Mouse (Mus musculus) neural tube, embryonic 15.5 days (tissue): ENCODE results near the gene Hdc. TPM values are rescaled to one million over a fixed set of nuclear protein-coding genes. Genes with fewer than 3 reads are reported as not detected.

Experiments
- ATAC-seq: fragments of 200-750 bp; cut with Nextera tagmentation; 2 replicates; pipeline ENCODE4 v1.8.0; 2017; ENCODE audit warnings: mild to moderate bottlenecking, moderate TSS enrichment, moderate library complexity; ENCODE audit not compliant: low FRiP score
- H3K27ac ChIP-seq: fragments of 300-500 bp; sonication (generic); replicated peaks from 2 replicates; pipeline ENCODE4 v1.5.1; 2015; ENCODE audit warnings: mild to moderate bottlenecking, inconsistent platforms
- H3K27me3 ChIP-seq: fragments of 300-500 bp; sonication (generic); replicated peaks from 2 replicates; pipeline ENCODE4 v1.6.1; 2015; ENCODE audit warnings: inconsistent platforms
- H3K36me3 ChIP-seq: fragments of 300-500 bp; sonication (generic); 2 replicates; pipeline ENCODE4 v1.6.1; 2015; ENCODE audit warnings: inconsistent platforms
- H3K4me1 ChIP-seq: fragments of 300-500 bp; sonication (generic); 2 replicates; pipeline ENCODE4 v1.6.1; 2015; ENCODE audit warnings: inconsistent platforms
- H3K4me2 ChIP-seq: fragments of 300-500 bp; sonication (generic); 2 replicates; pipeline ENCODE4 v1.6.1; 2015; ENCODE audit warnings: inconsistent platforms, mild to moderate bottlenecking, moderate library complexity
- H3K4me3 ChIP-seq: fragments of 300-500 bp; sonication (generic); replicated peaks from 2 replicates; pipeline ENCODE4 v1.5.1; 2015; ENCODE audit warnings: mild to moderate bottlenecking, inconsistent platforms
- H3K9ac ChIP-seq: fragments of 300-500 bp; sonication (generic); replicated peaks from 2 replicates; pipeline ENCODE4 v1.6.1; 2015; ENCODE audit warnings: mild to moderate bottlenecking, inconsistent platforms
- H3K9me3 ChIP-seq: fragments of 300-500 bp; sonication (generic); replicated peaks from 2 replicates; pipeline ENCODE4 v1.6.1; 2016; ENCODE audit warnings: inconsistent platforms
- WGBS: fragments of 180-500 bp; shearing (Covaris S2); methylation state at CpG from one replicate; pipeline ENCODE4 v1.1.7; 2015; ENCODE audit warnings: mixed read lengths; 5-methylcytosine and 5-hydroxymethylcytosine counted together
- polyA plus RNA-seq: library from polyadenylated mRNA; unstranded; fragments of >200 nt; fragmentation: Nextera tagmentation; extraction: Ambion mirVana; gene quantifications from 2 replicates; pipeline ENCODE4 v1.2.1, GENCODE M21; 2015

The Hdc gene
- polyA plus RNA-seq, 1 experiment from 2014 or later, result 1.3 TPM

DNA sequence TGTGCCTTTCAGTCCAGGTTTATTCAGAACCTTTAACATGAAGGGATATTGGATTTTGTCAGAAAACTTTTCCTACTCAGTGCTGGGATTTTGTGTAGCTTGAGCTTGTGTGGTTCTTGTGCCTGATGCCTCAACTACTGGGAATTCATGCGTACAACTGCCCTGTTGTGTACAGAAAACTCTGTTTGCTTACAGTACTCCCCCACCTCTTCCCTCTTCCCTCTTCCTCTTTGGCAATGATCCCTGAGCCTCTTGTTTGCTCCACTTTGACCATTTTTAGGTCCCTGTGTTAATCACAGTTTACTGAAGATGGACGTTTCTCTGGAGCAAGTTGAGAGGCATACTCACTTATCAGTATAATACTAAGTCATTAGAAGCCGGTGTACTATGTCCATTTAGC is 72.7 kb downstream of the Hdc start:
- WGBS, result 91% methylated on average over 3 of the region's 3 CpGs
- ATAC-seq, result no peak
- Histone ChIP-seq H3K4me2 (no peak overlapping the region), H3K4me3 (no peak overlapping the region), H3K27me3 (peaks cover 7% of the 10 kb centered on the region; the same call in 1 of the 2 replicates), H3K27ac (no peak overlapping the region), H3K4me1 (no peaks in the 10 kb centered on the region), H3K9ac (no peak overlapping the region), H3K9me3 (no peaks in the 10 kb centered on the region), H3K36me3 (no peaks in the 10 kb centered on the region)

DNA sequence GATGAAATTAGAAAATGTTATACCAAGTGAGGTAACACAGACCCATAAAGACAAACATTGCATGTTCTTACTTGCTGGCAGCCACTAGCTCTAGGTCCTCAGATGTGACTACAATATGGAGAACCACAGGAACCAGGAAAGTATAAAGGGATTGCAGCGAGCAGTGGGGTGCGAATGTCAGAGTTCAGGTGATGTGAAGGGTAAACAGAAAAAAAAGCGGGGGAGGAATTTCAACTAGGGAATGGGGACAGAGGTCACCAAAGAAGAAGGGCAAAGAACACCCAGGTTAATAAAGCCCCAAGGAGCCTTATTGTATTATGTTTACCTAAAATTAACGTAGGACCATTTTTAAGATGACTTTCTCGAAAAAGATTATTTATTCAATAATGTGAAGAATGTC is 73.8 kb downstream of the Hdc start:
- whole genome bisulfite sequencing, result 83% methylated on average over 5 of the region's 5 CpGs
- H3K27me3 ChIP-seq, result no peaks in the 10 kb centered on the region
- no peak overlapping the region for H3K27ac ChIP-seq
- no peak overlapping the region for H3K4me3 ChIP-seq
- no peaks in the 10 kb centered on the region for H3K4me1 ChIP-seq
- no peak overlapping the region for H3K4me2 ChIP-seq
- no peak for ATAC-seq
- no peak overlapping the region for H3K9ac ChIP-seq
- H3K36me3 ChIP-seq, result no peaks in the 10 kb centered on the region
- H3K9me3 ChIP-seq, result no peaks in the 10 kb centered on the region

Other genes with a start within 250 kb of the Hdc start
- 0.08 and 3.3 TPM in 2 replicates for gene Atp8b4, start 118.6 kb downstream of the Hdc start, polyA plus RNA-seq
- gene Slc27a2, start 66.9 kb downstream of the Hdc start, polyA plus RNA-seq, result 10.7 and 11.3 TPM in 2 replicates
- gene Gabpb1, start 57.0 kb upstream of the Hdc start, polyA plus RNA-seq, result 36.0 and 37.1 TPM in 2 replicates
- 30.1 and 33.2 TPM in 2 replicates for gene Usp8, start 88.0 kb upstream of the Hdc start, polyA plus RNA-seq
- gene Usp50, start 164.2 kb upstream of the Hdc start, polyA plus RNA-seq, result 2.1 and 2.6 TPM in 2 replicates